Mouse (Mus musculus) kidney, embryonic 14.5 days (tissue): ENCODE data around the gene A730061H03Rik. TPM values are rescaled to one million over a fixed set of nuclear protein-coding genes. Genes with fewer than 3 reads are reported as not detected.

Experiments used
- ATAC-seq: fragments of 200-750 bp; cut with Nextera tagmentation; 2 replicates; pipeline ENCODE4 v1.8.0; 2017; ENCODE audit warnings: moderate number of reproducible peaks, mild to moderate bottlenecking, moderate TSS enrichment, moderate library complexity; ENCODE audit not compliant: low FRiP score, low TSS enrichment
- H3K27ac ChIP-seq: fragments of 300-500 bp; sonication (generic); 2 replicates; pipeline ENCODE4 v1.5.1; 2014; ENCODE audit warnings: low read depth, mild to moderate bottlenecking, low read length, moderate library complexity, mixed read lengths
- H3K27me3 ChIP-seq: fragments of 300-500 bp; sonication (generic); 2 replicates; pipeline ENCODE4 v1.6.1; 2014; ENCODE audit warnings: mild to moderate bottlenecking, low read length; ENCODE audit not compliant: control insufficient read depth, insufficient read depth
- H3K36me3 ChIP-seq: fragments of 300-500 bp; sonication (generic); 2 replicates; pipeline ENCODE4 v1.6.1; 2014; ENCODE audit warnings: low read length, mixed read lengths; ENCODE audit not compliant: control insufficient read depth, insufficient read depth
- H3K4me1 ChIP-seq: fragments of 300-500 bp; sonication (generic); 2 replicates; pipeline ENCODE4 v1.6.1; 2014; ENCODE audit warnings: low read length, mixed read lengths; ENCODE audit not compliant: control insufficient read depth, insufficient read depth
- H3K4me2 ChIP-seq: fragments of 300-500 bp; sonication (generic); replicated peaks from 2 replicates; pipeline ENCODE4 v1.6.1; 2014; ENCODE audit warnings: low read depth, mild to moderate bottlenecking, low read length
- H3K4me3 ChIP-seq: fragments of 300-500 bp; sonication (generic); 2 replicates; pipeline ENCODE4 v1.5.1; 2014; ENCODE audit warnings: mild to moderate bottlenecking, low read length
- H3K9ac ChIP-seq: fragments of 300-500 bp; sonication (generic); 2 replicates; pipeline ENCODE4 v1.6.1; 2014; ENCODE audit warnings: low read depth, mild to moderate bottlenecking, low read length, moderate library complexity
- H3K9me3 ChIP-seq: fragments of 300-500 bp; sonication (generic); 2 replicates; pipeline ENCODE4 v1.6.1; 2016; ENCODE audit warnings: low read length; ENCODE audit not compliant: control insufficient read depth
- WGBS: fragments of 180-500 bp; shearing (Covaris S2); extraction: QIAGEN DNeasy Blood & Tissue Kit; methylation state at CpG from one replicate; pipeline ENCODE4 v1.1.7; 2014; 5-methylcytosine and 5-hydroxymethylcytosine counted together
- polyA plus RNA-seq: library from polyadenylated mRNA; unstranded; fragments of >200 nt; fragmentation: Nextera tagmentation; extraction: Ambion mirVana; gene quantifications from 2 replicates; pipeline ENCODE4 v1.2.1, GENCODE M21; 2014

A730061H03Rik gene
- polyA plus RNA-seq, 1 experiment from 2014 or later = 1.5 TPM

DNA sequence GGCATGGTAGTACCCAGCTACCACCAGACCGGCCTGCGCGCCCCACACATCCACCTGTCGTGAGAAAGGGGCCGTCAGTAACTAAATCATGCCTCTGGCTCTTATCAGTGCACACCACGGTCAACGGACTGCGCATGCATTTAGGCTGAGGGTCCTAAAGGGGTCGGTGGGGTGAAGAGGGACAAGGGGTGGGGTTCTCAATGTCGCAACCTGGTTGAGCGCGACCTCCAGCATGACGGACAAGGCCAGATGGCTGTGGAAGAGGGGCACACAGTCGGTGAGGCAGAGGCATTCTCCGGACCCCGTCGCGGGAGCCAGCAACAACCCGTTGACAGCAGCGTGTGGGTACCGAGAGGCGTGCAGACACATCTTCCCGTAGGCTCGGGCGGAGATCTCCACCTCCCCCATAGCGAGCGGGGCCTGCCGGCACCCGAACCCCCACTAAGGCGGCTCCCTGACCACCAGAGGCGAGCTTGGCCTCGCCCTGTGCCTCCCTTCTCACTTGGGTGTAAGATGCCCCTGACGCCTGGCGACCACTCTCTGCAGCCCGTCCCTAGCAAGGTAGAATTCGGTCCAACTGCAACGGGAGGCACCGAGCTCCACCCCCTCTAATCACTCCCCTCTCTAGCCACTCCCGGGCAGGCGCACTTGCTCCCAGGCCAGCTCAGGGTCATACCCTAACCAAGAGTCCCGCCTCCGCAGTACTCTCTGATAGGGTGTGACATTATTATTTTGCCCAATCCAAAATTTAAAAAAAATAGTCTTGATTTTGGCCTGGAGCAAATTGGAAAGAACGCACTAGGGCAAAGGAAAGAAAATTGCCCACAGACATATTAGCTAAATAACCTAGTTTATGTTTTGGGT lies 24.7 kb upstream of the A730061H03Rik start, which contains the start of gene Emc9:
Emc9 (minus strand) TSS at position 601 of the 864 bp plus-strand sequence.
- H3K27me3 ChIP-seq = no peaks in the 10 kb centered on the region
- H3K4me1 ChIP-seq = peaks cover 2% of the 10 kb centered on the region; the same call in 1 of the 2 replicates
- peak within 1 kb of the TSS; percentile 52; the same call in 1 of the 2 replicates for H3K9ac ChIP-seq
- peak within 1 kb of the TSS; percentile 46 for H3K4me3 ChIP-seq
- WGBS = 2% methylated on average over 43 of the region's 43 CpGs
- ATAC-seq = peak; percentile 74
- H3K4me2 ChIP-seq = peak within 1 kb of the TSS; percentile 80
- no peaks in the 10 kb centered on the region for H3K9me3 ChIP-seq
- peaks cover 21% of the 10 kb centered on the region; the same call in 1 of the 2 replicates for H3K36me3 ChIP-seq
- no peak within 1 kb of the TSS for H3K27ac ChIP-seq

DNA sequence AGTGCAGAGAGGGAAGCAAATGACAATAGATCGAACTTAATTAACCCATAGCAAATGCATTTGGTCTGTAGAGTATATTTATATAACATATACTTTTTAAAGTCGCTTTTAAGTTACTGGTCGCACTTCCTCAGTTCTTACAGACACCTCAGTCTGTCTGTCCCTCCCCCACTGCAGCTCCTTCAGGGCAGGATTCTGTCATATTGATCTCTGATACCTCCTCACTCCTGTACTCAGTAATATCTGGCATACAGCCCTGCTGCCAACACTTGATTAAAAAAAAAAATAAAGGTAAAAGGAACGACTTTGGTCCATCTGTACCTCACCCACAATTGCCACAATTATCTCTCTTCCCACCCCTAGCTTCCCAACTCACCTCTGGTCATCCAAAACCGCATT lies 24.1 kb upstream of the A730061H03Rik start:
- H3K27me3 ChIP-seq = no peaks in the 10 kb centered on the region
- ATAC-seq = no peak
- 40% methylated on average over 5 of the region's 5 CpGs for WGBS
- H3K36me3 ChIP-seq = peaks cover 21% of the 10 kb centered on the region; the same call in 1 of the 2 replicates
- H3K4me2 ChIP-seq = peak overlapping the region; percentile 80
- H3K9me3 ChIP-seq = no peaks in the 10 kb centered on the region
- peak overlapping the region; percentile 46 for H3K4me3 ChIP-seq
- no peaks in the 10 kb centered on the region for H3K4me1 ChIP-seq
- H3K9ac ChIP-seq = no peak overlapping the region
- H3K27ac ChIP-seq = no peak overlapping the region

DNA sequence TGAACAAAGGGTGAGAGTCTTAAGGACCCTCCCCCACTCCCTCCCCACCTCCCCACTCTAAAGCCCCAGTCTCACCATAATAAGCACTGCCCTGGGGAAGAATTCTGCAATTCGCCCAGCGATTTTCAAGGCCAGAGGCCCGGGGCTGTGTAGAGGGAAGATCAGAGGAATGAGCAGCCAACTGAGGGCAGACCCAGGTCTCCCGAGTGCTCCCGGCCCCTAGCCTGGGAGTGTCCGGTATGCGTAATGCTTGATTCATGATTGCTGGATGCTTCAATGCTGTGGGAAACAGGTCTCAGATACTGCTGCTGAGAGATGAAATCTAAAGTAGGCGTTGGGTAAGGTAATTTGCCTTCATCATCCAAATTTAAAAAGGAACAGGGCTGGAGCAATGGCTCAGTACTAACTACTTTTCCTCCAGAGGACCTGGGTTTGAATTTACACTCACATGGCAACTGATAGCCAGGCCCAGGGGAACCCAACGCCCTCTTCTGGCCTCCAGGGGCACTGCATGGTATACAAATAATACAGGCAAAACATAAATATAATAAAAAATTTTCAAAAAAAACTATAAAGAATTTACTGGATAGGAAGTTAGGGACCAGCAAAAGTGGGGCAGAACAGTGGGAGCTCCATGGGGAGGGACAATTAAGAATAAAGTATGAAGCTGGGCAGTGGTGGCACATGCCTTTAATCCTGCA lies 21.9 kb upstream of the A730061H03Rik start:
- Histone ChIP-seq H3K9me3 (no peaks in the 10 kb centered on the region), H3K4me1 (peaks cover 10% of the 10 kb centered on the region), H3K4me3 (no peak overlapping the region), H3K27me3 (no peaks in the 10 kb centered on the region), H3K27ac (no peak overlapping the region), H3K9ac (no peak overlapping the region), H3K4me2 (no peak overlapping the region), H3K36me3 (peaks cover 16% of the 10 kb centered on the region; the same call in 1 of the 2 replicates)
- WGBS = 70% methylated on average over 9 of the region's 9 CpGs
- ATAC-seq = no peak

DNA sequence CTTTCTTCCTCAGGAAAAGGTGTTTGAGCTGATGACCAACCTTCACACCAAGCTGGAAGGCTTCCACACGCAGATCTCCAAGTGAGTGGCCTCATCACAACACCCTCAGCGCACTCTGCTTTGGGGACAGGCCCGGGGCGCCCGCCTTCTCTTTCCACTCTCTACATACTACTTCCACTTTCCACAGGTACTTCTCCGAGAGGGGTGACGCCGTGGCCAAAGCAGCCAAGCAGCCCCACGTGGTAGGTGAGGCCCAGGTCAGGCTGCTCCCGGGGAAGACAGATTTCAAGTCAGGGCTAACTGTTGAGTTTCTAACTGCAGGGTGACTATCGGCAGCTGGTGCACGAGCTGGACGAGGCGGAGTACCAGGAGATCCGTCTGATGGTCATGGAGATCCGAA lies 20.5 kb upstream of the A730061H03Rik start:
- no peak overlapping the region for H3K9ac ChIP-seq
- WGBS = 92% methylated on average over 16 of the region's 16 CpGs
- H3K27ac ChIP-seq = no peak overlapping the region
- no peak for ATAC-seq
- H3K4me3 ChIP-seq = no peak overlapping the region
- no peaks in the 10 kb centered on the region for H3K9me3 ChIP-seq
- H3K27me3 ChIP-seq = no peaks in the 10 kb centered on the region
- no peak overlapping the region for H3K4me2 ChIP-seq
- peaks cover 15% of the 10 kb centered on the region for H3K4me1 ChIP-seq
- H3K36me3 ChIP-seq = peaks cover 15% of the 10 kb centered on the region; the same call in 1 of the 2 replicates

DNA sequence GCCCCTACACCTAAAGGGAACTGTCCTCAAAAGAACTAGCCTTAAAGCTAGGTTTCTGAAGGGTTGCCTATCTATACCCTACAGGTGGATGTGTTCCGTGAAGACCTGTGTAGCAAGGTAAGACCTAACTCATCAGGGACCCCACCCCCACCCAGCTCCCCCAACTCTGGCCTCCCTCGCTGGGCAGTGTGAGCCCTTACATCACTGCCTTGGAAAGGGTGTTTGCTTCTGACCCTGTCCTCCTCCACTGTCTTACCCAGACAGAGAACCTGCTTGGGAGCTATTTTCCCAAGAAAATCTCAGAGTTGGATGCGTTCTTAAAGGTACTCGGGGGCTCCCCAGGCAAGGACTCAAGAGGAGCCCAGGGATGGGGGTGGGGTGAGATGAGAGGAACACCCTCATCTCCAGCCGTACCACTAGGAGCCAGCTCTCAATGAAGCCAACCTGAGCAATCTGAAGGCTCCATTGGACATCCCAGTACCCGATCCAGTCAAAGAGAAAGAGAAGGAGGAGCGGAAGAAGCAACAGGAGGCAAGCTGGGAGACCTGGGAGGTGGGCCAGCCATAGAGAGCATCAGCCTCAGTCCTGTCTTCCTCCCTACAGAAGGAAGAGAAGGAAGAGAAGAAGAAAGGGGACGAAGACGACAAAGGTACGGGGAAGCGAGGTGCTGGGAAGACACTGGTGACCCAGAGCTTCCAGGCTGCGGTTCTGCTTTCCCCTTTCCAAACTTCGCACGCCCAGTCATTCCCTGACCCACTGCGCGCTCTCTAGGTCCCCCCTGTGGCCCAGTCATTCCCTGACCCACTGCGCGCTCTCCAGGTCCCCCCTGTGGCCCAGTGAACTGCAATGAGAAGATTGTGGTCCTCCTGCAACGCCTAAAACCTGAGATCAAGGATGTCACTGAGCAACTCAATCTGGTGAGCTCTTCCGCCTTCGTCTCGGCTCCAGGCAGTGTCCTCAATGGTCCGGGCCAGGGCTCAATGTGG lies 19.6 kb upstream of the A730061H03Rik start:
- Histone ChIP-seq H3K27me3 (no peaks in the 10 kb centered on the region), H3K9me3 (no peaks in the 10 kb centered on the region), H3K4me2 (no peak overlapping the region), H3K4me1 (peaks cover 19% of the 10 kb centered on the region), H3K27ac (no peak overlapping the region), H3K9ac (no peak overlapping the region), H3K4me3 (no peak overlapping the region), H3K36me3 (peaks cover 15% of the 10 kb centered on the region; the same call in 1 of the 2 replicates)
- ATAC-seq = no peak
- 91% methylated on average over 23 of the region's 23 CpGs for WGBS

DNA sequence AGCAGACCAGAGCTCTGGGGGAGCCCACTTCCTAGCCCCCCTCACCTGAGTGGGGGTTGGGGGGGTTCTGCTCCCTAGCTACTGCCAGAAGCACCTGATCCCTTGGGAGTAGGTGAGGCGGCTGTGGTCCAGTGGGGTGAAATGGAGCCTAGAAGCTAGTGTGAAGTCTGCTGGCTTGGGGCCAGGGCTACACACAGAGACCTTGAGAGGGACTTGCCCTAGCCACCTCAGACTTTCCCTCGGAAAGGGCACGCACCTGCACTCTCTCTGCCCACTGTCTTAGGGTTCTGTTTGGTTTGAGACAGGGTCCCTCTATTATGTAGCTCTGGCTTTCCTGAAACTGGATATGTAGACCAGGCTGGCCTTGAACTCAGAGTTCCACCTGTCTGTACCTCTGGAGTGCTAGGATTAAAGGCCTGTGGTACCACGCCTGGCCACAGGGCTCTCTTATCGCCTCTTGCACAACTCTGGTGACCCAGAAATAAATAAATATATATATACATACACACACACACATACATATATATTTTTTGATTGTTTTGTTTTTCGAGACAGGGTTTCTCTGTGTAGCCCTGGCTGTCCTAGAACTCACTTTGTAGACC lies 18.6 kb upstream of the A730061H03Rik start:
- Histone ChIP-seq H3K36me3 (peaks cover 15% of the 10 kb centered on the region; the same call in 1 of the 2 replicates), H3K4me2 (peak overlapping the region; percentile 78), H3K27ac (peak overlapping the region; percentile 70; the same call in 1 of the 2 replicates), H3K9ac (peak overlapping the region; percentile 78), H3K4me1 (peaks cover 19% of the 10 kb centered on the region), H3K27me3 (no peaks in the 10 kb centered on the region), H3K9me3 (no peaks in the 10 kb centered on the region), H3K4me3 (peak overlapping the region; percentile 70)
- 30% methylated on average over 6 of the region's 6 CpGs for WGBS
- no peak; the same call in 1 of the 2 replicates for ATAC-seq

DNA sequence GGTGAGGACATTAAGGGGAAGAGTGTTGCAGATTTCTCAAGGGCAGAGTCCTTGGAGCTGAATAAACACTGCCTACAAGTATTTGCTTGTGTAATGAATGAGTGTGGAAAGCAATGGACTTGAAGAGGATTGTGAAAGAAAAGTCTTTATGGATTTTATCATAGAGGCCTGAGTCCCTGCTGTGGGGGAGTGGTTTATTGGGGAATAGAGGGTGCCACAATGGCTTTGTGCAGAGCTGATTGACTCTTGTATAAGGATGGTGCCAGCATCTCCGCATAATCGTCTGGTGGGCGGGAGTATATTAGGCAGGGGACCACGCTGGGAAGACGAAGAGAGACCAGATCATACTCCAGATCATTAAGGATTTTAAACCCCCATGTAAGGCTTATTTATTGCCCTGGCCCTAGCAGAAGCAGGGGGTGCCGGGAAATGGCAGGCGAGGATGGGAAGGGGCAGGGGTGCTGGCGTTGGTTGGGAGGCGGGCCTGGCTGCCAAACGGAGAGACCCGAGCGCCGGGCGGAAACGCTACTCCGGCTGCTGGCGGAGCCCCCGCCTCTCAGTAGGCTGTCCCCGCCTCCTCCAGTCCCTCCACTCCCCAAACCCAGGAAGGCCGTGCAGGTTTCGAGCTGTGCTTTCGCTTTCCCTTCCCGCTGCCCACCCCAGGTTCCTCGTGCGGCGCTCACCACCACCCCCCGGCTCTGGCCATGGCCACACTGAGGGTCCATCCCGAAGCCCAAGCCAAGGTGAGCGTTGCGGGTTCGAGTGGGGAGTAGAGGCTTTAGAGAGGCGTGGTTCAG lies 17.9 kb upstream of the A730061H03Rik start, which contains the start of gene Psme1:
Psme1 (plus strand) TSS at position 253 of the 797 bp plus-strand sequence.
- Histone ChIP-seq H3K4me1 (peaks cover 19% of the 10 kb centered on the region), H3K4me2 (peak within 1 kb of the TSS; percentile 78), H3K4me3 (peak within 1 kb of the TSS; percentile 70), H3K9me3 (no peaks in the 10 kb centered on the region), H3K36me3 (peaks cover 15% of the 10 kb centered on the region; the same call in 1 of the 2 replicates), H3K9ac (peak within 1 kb of the TSS; percentile 78), H3K27ac (peak within 1 kb of the TSS; percentile 70; the same call in 1 of the 2 replicates), H3K27me3 (no peaks in the 10 kb centered on the region)
- peak; percentile 90 for ATAC-seq
- WGBS = 2% methylated on average over 21 of the region's 32 CpGs
